Mouse (Mus musculus): ENCODE measurements around the gene Lrrc8d. TPM values are rescaled to one million over a fixed set of nuclear protein-coding genes. Genes with fewer than 3 reads are reported as not detected.

The Lrrc8d gene
- polyA plus RNA-seq, 1 experiment from 2014 or later = 8.3 TPM

DNA sequence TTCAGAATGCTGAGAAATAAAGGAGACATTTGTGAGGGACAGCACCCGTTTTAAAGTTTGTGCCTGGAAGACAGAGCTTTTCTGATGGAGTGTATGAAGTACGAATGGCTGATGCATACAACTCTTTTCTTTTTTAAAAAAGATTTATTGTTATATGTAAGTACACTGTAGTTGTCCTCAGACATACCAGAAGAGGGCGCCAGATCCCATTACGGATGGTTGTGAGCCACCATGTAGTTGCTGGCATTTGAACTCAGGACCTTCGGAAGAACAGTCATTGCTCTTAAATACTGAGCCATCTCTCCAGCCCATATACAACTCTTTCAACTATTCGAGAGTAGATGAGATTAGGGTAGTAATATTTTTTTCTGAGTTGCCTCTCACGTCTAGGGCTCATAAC is 8.1 kb upstream of the Lrrc8d start:
- no peak overlapping the region for H3K4me3 ChIP-seq (ENCODE audit: low read depth, low read length)
- H3K4me1 ChIP-seq (ENCODE audit: control insufficient read depth, insufficient read depth, low read length) = no peaks in the 10 kb centered on the region
- no peak for ATAC-seq (replicated peaks; ENCODE audit: insufficient number of reproducible peaks, low FRiP score, low TSS enrichment)
- no peaks in the 10 kb centered on the region for H3K9me3 ChIP-seq (replicated peaks; ENCODE audit: control insufficient read depth, low read length)
- no peaks in the 10 kb centered on the region; the same call in 1 of the 2 replicates for H3K36me3 ChIP-seq (ENCODE audit: control insufficient read depth, insufficient read depth, low read length)
- WGBS (ENCODE audit: insufficient replicate concordance) = 78% methylated on average over 7 of the region's 7 CpGs
- H3K4me2 ChIP-seq = no peak overlapping the region
- no peak overlapping the region for H3K27ac ChIP-seq (ENCODE audit: low read depth, low read length)
- no peak overlapping the region for H3K9ac ChIP-seq (ENCODE audit: low read depth, low read length)
- H3K27me3 ChIP-seq (ENCODE audit: control insufficient read depth, insufficient read depth, low read length) = peaks cover 3% of the 10 kb centered on the region; the same call in 1 of the 2 replicates

GRCm38 (mm10) chr5:105694339-105694930 is 5.3 kb upstream of the Lrrc8d start:
- Histone ChIP-seq H3K27ac (ENCODE audit: low read depth, low read length) (no peak overlapping the region), H3K4me3 (ENCODE audit: low read depth, low read length) (no peak overlapping the region), H3K4me1 (ENCODE audit: control insufficient read depth, insufficient read depth, low read length) (no peaks in the 10 kb centered on the region), H3K9me3 (replicated peaks; ENCODE audit: control insufficient read depth, low read length) (no peaks in the 10 kb centered on the region), H3K4me2 (no peak overlapping the region), H3K36me3 (ENCODE audit: control insufficient read depth, insufficient read depth, low read length) (no peaks in the 10 kb centered on the region; the same call in 1 of the 2 replicates), H3K27me3 (ENCODE audit: control insufficient read depth, insufficient read depth, low read length) (peaks cover 7% of the 10 kb centered on the region; the same call in 1 of the 2 replicates), H3K9ac (ENCODE audit: low read depth, low read length) (no peak overlapping the region)
- no peak for ATAC-seq (replicated peaks; ENCODE audit: insufficient number of reproducible peaks, low FRiP score, low TSS enrichment)
- WGBS (ENCODE audit: insufficient replicate concordance) = 66% methylated on average over 7 of the region's 7 CpGs

DNA sequence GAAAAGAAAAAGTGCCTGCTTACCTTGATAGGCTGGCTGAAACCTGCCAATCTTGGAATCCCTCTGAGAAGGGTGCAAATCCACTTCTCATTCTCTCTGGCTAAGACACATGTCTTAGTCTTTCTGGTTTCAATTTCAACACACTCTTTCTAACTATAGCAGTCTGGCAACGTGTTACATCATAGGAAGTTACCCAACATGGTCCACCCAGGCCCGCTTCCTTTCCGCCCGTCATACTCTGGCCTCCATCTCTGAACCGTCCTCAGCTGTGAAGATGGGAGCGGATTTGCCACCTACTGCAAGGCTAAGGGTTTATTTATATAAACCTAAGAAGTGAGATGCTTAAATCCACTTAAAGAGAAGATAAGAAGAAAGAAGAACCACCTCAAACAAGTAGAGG is 3.7 kb upstream of the Lrrc8d start:
- Histone ChIP-seq H3K4me2 (no peak overlapping the region), H3K9ac (ENCODE audit: low read depth, low read length) (no peak overlapping the region), H3K4me1 (ENCODE audit: control insufficient read depth, insufficient read depth, low read length) (0 out of 2 replicates have a peak, but pooled peaks cover 2% of the 10 kb centered on the region), H3K27ac (ENCODE audit: low read depth, low read length) (no peak overlapping the region), H3K9me3 (replicated peaks; ENCODE audit: control insufficient read depth, low read length) (no peaks in the 10 kb centered on the region), H3K27me3 (ENCODE audit: control insufficient read depth, insufficient read depth, low read length) (peaks cover 9% of the 10 kb centered on the region; the same call in 1 of the 2 replicates), H3K4me3 (ENCODE audit: low read depth, low read length) (no peak overlapping the region), H3K36me3 (ENCODE audit: control insufficient read depth, insufficient read depth, low read length) (no peaks in the 10 kb centered on the region; the same call in 1 of the 2 replicates)
- 62% methylated on average over 6 of the region's 6 CpGs for WGBS (ENCODE audit: insufficient replicate concordance)
- ATAC-seq (replicated peaks; ENCODE audit: insufficient number of reproducible peaks, low FRiP score, low TSS enrichment) = no peak

GRCm38 (mm10) chr5:105697886-105698285 is 1.9 kb upstream of the Lrrc8d start:
- Histone ChIP-seq H3K9ac (ENCODE audit: low read depth, low read length) (no peak overlapping the region), H3K36me3 (ENCODE audit: control insufficient read depth, insufficient read depth, low read length) (no peaks in the 10 kb centered on the region; the same call in 1 of the 2 replicates), H3K4me3 (ENCODE audit: low read depth, low read length) (no peak overlapping the region), H3K4me2 (no peak overlapping the region), H3K4me1 (ENCODE audit: control insufficient read depth, insufficient read depth, low read length) (0 out of 2 replicates have a peak, but pooled peaks cover 2% of the 10 kb centered on the region), H3K27me3 (ENCODE audit: control insufficient read depth, insufficient read depth, low read length) (peaks cover 17% of the 10 kb centered on the region), H3K9me3 (replicated peaks; ENCODE audit: control insufficient read depth, low read length) (no peaks in the 10 kb centered on the region), H3K27ac (ENCODE audit: low read depth, low read length) (no peak overlapping the region)
- no peak for ATAC-seq (replicated peaks; ENCODE audit: insufficient number of reproducible peaks, low FRiP score, low TSS enrichment)
- WGBS (ENCODE audit: insufficient replicate concordance) = 92% methylated on average over 3 of the region's 3 CpGs

GRCm38 (mm10) chr5:105698694-105699093 is 1.1 kb upstream of the Lrrc8d start:
- Histone ChIP-seq H3K9me3 (replicated peaks; ENCODE audit: control insufficient read depth, low read length) (no peaks in the 10 kb centered on the region), H3K4me3 (ENCODE audit: low read depth, low read length) (no peak overlapping the region), H3K27ac (ENCODE audit: low read depth, low read length) (no peak overlapping the region), H3K27me3 (ENCODE audit: control insufficient read depth, insufficient read depth, low read length) (peaks cover 23% of the 10 kb centered on the region), H3K36me3 (ENCODE audit: control insufficient read depth, insufficient read depth, low read length) (no peaks in the 10 kb centered on the region; the same call in 1 of the 2 replicates), H3K4me2 (peak overlapping the region; percentile 97), H3K9ac (ENCODE audit: low read depth, low read length) (no peak overlapping the region), H3K4me1 (ENCODE audit: control insufficient read depth, insufficient read depth, low read length) (0 out of 2 replicates have a peak, but pooled peaks cover 2% of the 10 kb centered on the region)
- no peak for ATAC-seq (replicated peaks; ENCODE audit: insufficient number of reproducible peaks, low FRiP score, low TSS enrichment)
- WGBS (ENCODE audit: insufficient replicate concordance) = 18% methylated on average over 7 of the region's 7 CpGs

DNA sequence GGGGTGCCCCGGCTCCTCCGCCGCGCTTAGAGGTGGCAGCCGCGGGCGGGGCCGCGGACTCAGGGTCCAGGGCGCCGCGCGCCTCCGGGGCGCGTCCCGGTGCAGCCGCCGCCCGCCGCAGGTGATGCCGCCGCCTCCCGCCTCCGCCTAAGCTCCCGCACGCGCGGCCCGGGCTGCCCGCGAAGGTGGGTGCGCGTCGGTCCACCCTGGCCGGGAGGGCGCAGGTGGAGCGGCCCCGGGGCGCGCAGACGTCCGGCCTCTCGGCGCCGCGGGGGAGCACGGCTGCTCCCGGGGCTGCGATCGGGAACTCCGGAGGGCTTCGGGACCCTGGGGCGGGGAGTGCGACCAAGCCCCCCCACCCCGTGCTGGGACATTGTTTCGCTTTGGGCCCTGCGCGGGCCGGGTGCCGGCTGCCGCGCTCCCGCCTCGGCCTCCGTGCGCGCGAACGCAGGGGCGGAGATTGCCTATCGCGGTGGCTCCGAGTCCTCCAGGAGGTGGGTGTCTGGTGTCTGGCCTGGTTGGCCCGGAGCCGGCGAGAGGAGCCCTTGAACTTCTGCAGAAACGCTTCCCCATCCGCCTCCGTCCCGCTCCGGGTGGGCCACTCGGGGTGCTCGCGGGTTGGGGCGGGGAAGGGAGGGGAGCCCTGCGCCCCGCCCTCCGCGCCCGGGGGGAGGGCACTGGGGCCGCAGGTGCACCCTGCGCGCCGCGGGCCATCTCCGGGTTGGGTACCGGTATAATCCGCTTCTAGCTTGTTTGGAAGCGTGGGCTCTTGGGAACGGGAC is 492 bp downstream of the Lrrc8d start:
- Histone ChIP-seq H3K4me1 (ENCODE audit: control insufficient read depth, insufficient read depth, low read length) (peaks cover 10% of the 10 kb centered on the region; the same call in 1 of the 2 replicates), H3K9ac (ENCODE audit: low read depth, low read length) (peak overlapping the region; percentile 89), H3K36me3 (ENCODE audit: control insufficient read depth, insufficient read depth, low read length) (no peaks in the 10 kb centered on the region), H3K27ac (ENCODE audit: low read depth, low read length) (peak overlapping the region; percentile 73), H3K9me3 (replicated peaks; ENCODE audit: control insufficient read depth, low read length) (no peaks in the 10 kb centered on the region), H3K4me2 (peak overlapping the region; percentile 97), H3K4me3 (ENCODE audit: low read depth, low read length) (peak overlapping the region; percentile 92), H3K27me3 (ENCODE audit: control insufficient read depth, insufficient read depth, low read length) (peaks cover 23% of the 10 kb centered on the region)
- WGBS (ENCODE audit: insufficient replicate concordance) = under 1% methylated on average over 97 of the region's 101 CpGs
- peak; percentile 50 for ATAC-seq (replicated peaks; ENCODE audit: insufficient number of reproducible peaks, low FRiP score, low TSS enrichment)

DNA sequence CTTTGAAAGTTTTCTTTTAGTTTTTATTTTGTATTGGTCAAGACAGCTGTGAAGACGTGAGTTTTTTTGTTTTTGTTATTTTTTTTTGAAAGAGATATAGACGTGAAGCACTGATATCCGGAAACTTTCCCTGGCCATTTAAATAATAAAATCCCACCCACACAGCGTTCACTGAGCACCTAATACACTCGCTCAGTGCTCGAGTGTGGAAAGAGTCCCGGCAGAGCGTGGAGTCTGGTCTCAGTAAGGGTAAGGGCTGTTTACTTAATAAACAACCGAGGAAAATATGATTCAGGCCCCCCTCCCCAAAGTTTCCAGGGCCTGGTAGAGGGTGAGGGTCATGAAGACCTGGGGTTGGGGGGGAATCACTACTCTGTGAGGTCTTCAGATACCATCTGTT is 1.6 kb downstream of the Lrrc8d start:
- WGBS (ENCODE audit: insufficient replicate concordance) = 58% methylated on average over 9 of the region's 9 CpGs
- H3K4me2 ChIP-seq = peak overlapping the region; percentile 97
- H3K27me3 ChIP-seq (ENCODE audit: control insufficient read depth, insufficient read depth, low read length) = peaks cover 25% of the 10 kb centered on the region
- no peak for ATAC-seq (replicated peaks; ENCODE audit: insufficient number of reproducible peaks, low FRiP score, low TSS enrichment)
- peaks cover 10% of the 10 kb centered on the region; the same call in 1 of the 2 replicates for H3K4me1 ChIP-seq (ENCODE audit: control insufficient read depth, insufficient read depth, low read length)
- no peak overlapping the region; the same call in 1 of the 2 replicates for H3K4me3 ChIP-seq (ENCODE audit: low read depth, low read length)
- H3K27ac ChIP-seq (ENCODE audit: low read depth, low read length) = no peak overlapping the region
- H3K9me3 ChIP-seq (replicated peaks; ENCODE audit: control insufficient read depth, low read length) = no peaks in the 10 kb centered on the region
- H3K36me3 ChIP-seq (ENCODE audit: control insufficient read depth, insufficient read depth, low read length) = no peaks in the 10 kb centered on the region
- H3K9ac ChIP-seq (ENCODE audit: low read depth, low read length) = no peak overlapping the region

DNA sequence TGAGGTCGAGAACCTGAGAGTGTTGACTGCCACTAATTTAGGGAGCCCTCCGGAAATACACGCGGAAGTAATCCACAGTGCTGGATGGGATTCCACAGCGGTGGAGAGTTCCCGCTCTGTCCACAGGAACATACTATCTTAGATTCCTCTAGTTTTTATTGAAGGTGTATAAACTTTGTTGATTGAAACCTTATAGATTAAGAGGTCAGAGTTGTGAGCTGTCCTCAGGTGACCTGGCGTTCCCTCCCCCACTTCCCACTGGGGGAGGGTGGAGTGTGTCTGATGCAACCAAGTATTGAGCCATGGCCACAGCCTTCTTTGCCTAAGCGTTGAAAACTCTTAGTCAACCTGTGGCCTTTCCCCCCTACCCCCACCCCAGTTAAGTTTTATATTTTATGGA is 2.1 kb downstream of the Lrrc8d start:
- H3K27me3 ChIP-seq (ENCODE audit: control insufficient read depth, insufficient read depth, low read length) = peaks cover 30% of the 10 kb centered on the region
- 72% methylated on average over 8 of the region's 8 CpGs for WGBS (ENCODE audit: insufficient replicate concordance)
- no peak overlapping the region for H3K4me3 ChIP-seq (ENCODE audit: low read depth, low read length)
- no peak for ATAC-seq (replicated peaks; ENCODE audit: insufficient number of reproducible peaks, low FRiP score, low TSS enrichment)
- H3K9ac ChIP-seq (ENCODE audit: low read depth, low read length) = no peak overlapping the region
- no peak overlapping the region for H3K4me2 ChIP-seq
- peaks cover 10% of the 10 kb centered on the region; the same call in 1 of the 2 replicates for H3K4me1 ChIP-seq (ENCODE audit: control insufficient read depth, insufficient read depth, low read length)
- no peaks in the 10 kb centered on the region for H3K9me3 ChIP-seq (replicated peaks; ENCODE audit: control insufficient read depth, low read length)
- no peaks in the 10 kb centered on the region for H3K36me3 ChIP-seq (ENCODE audit: control insufficient read depth, insufficient read depth, low read length)
- no peak overlapping the region for H3K27ac ChIP-seq (ENCODE audit: low read depth, low read length)
